Mouse (Mus musculus) liver, adult 2 months (tissue): ENCODE results near the gene Wdr70.

Experiments used
- CTCF ChIP-seq: fragments of 200-500 bp; IDR thresholded peaks from 2 replicates; pipeline ENCODE4 v1.5.1; 2011; ENCODE audit warnings: low read depth, low read length, control low read depth
- POLR2A ChIP-seq: fragments of 200-500 bp; IDR thresholded peaks from 2 replicates; pipeline ENCODE4 v1.6.1; 2011; ENCODE audit warnings: low read length, control low read depth; ENCODE audit not compliant: insufficient read depth; ENCODE audit errors: extremely low read depth

DNA sequence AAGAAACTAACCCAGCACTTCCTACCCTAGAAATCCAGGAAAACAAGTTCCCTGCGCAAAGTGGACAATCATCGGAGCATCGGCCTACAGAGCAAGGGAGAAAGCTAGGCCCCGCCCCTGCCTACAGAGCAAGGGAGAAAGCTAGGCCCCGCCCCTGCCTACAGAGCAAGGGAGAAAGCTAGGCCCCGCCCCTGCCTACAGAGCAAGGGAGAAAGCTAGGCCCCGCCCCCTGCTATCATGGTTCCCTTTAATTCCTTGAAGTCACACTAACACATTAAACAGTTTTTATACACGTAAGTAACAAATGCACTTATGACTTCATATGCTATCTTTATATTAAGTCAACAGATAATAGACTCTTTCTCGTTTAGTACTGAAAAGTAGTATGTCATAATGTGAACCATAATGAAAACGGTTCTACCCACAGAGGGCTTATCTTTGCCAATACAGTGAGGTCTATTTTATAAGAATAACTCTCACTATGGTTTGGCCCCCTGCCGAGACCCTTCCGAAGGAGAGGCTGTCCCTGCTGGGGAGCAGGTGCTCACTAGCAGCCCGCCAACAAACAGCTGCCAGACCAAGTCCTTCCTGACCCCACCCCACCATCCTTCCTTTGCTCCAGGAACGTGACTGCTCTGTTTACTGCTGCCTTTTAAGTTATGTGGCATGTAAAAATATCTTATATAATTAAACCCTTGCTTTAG is 100.0 kb downstream of the Wdr70 start:
- TF ChIP-seq CTCF (no peak), POLR2A (no peak)
